Mouse (Mus musculus): ENCODE data around the gene H2al1g. TPM values are rescaled to one million over a fixed set of nuclear protein-coding genes. Genes with fewer than 3 reads are reported as not detected.

H2al1g gene
- polyA plus RNA-seq, 1 experiment from 2014 or later: not detected

DNA sequence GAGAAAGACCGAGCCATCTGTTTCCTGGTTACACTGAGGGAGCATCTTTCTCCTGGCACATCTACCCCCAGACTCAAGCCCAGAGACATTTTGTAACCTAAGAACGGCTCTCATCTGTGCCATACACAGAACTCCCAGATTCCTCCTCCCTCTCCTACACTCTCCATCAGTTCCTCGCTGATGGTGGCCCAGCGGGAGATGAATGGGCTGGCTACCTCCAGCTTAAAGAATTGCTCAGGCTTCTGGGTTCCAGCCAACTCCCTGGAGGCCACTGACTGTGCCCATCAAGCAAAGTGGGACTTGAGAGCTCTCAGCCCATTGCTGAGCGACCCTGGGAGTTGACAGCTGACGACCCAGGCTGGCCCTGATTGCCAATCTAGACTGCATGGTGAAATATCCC is 45.8 kb downstream of the H2al1g start:
- Histone ChIP-seq H3K27me3 (replicated peaks; ENCODE audit: control insufficient read depth, insufficient read depth, low read length) (0 out of 2 replicates have a peak, but pooled peaks cover 3% of the 10 kb centered on the region), H3K4me3 (ENCODE audit: low read length) (no peak overlapping the region), H3K9me3 (ENCODE audit: control insufficient read depth, low read length) (no peaks in the 10 kb centered on the region), H3K4me1 (ENCODE audit: control insufficient read depth, insufficient read depth, low read length) (no peaks in the 10 kb centered on the region), H3K36me3 (ENCODE audit: control insufficient read depth, insufficient read depth, low read length) (no peaks in the 10 kb centered on the region), H3K9ac (ENCODE audit: low read depth, low read length) (no peak overlapping the region), H3K4me2 (ENCODE audit: low read depth, low read length) (no peak overlapping the region), H3K27ac (ENCODE audit: low read length) (no peak overlapping the region)
- ATAC-seq: no peak
- WGBS: 72% methylated on average over 6 of the region's 6 CpGs

DNA sequence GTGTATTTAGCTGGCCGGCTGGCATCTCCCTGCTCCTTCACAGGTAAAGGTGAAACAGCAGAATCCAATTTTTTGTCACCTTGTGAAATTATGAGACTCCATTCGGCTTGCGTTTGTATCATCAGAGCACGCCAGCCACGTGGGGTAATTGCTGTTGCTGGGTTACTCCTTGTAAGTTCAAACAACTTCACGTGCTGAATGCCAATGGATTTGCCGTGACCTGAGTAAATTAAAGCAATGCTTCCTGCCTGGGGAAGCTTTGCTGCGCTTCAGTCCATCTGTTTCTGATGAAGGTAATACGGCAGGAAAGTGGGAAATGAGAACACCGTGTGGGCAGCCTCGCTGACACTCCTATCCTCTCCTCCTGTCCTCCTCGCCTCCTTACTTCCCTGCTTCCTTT is 47.1 kb downstream of the H2al1g start:
- H3K27me3 ChIP-seq (replicated peaks; ENCODE audit: control insufficient read depth, insufficient read depth, low read length): 0 out of 2 replicates have a peak, but pooled peaks cover 7% of the 10 kb centered on the region
- no peak for ATAC-seq
- no peaks in the 10 kb centered on the region for H3K4me1 ChIP-seq (ENCODE audit: control insufficient read depth, insufficient read depth, low read length)
- 59% methylated on average over 12 of the region's 12 CpGs for WGBS
- H3K4me3 ChIP-seq (ENCODE audit: low read length): no peak overlapping the region
- no peaks in the 10 kb centered on the region for H3K36me3 ChIP-seq (ENCODE audit: control insufficient read depth, insufficient read depth, low read length)
- no peak overlapping the region for H3K27ac ChIP-seq (ENCODE audit: low read length)
- no peak overlapping the region for H3K9ac ChIP-seq (ENCODE audit: low read depth, low read length)
- H3K4me2 ChIP-seq (ENCODE audit: low read depth, low read length): no peak overlapping the region
- no peaks in the 10 kb centered on the region for H3K9me3 ChIP-seq (ENCODE audit: control insufficient read depth, low read length)

Other genes with a start within 250 kb of the H2al1g start
- gene H2al1a, start 19.0 kb upstream of the H2al1g start, polyA plus RNA-seq (2015; fragmentation: Nextera tagmentation; extraction: Ambion mirVana): not detected in 2 replicates
- gene H2al1b, start 15.8 kb upstream of the H2al1g start, polyA plus RNA-seq (2015; fragmentation: Nextera tagmentation; extraction: Ambion mirVana): not detected in 2 replicates
- gene H2al1c, start 12.6 kb upstream of the H2al1g start, polyA plus RNA-seq (2015; fragmentation: Nextera tagmentation; extraction: Ambion mirVana): not detected in 2 replicates
- not detected in 2 replicates for gene H2al1d, start 9.4 kb upstream of the H2al1g start, polyA plus RNA-seq (2015; fragmentation: Nextera tagmentation; extraction: Ambion mirVana)
- gene H2al1e, start 6.3 kb upstream of the H2al1g start, polyA plus RNA-seq (2015; fragmentation: Nextera tagmentation; extraction: Ambion mirVana): not detected in 2 replicates
- not detected in 2 replicates for gene H2al1f, start 3.1 kb upstream of the H2al1g start, polyA plus RNA-seq (2015; fragmentation: Nextera tagmentation; extraction: Ambion mirVana)
- not detected in 2 replicates for gene H2al1h, start 3.2 kb downstream of the H2al1g start, polyA plus RNA-seq (2015; fragmentation: Nextera tagmentation; extraction: Ambion mirVana)
- gene H2al1i, start 6.4 kb downstream of the H2al1g start, polyA plus RNA-seq (2015; fragmentation: Nextera tagmentation; extraction: Ambion mirVana): not detected in 2 replicates
- gene H2al1j, start 9.6 kb downstream of the H2al1g start, polyA plus RNA-seq (2015; fragmentation: Nextera tagmentation; extraction: Ambion mirVana): not detected in 2 replicates